In the genomic region with DNA sequence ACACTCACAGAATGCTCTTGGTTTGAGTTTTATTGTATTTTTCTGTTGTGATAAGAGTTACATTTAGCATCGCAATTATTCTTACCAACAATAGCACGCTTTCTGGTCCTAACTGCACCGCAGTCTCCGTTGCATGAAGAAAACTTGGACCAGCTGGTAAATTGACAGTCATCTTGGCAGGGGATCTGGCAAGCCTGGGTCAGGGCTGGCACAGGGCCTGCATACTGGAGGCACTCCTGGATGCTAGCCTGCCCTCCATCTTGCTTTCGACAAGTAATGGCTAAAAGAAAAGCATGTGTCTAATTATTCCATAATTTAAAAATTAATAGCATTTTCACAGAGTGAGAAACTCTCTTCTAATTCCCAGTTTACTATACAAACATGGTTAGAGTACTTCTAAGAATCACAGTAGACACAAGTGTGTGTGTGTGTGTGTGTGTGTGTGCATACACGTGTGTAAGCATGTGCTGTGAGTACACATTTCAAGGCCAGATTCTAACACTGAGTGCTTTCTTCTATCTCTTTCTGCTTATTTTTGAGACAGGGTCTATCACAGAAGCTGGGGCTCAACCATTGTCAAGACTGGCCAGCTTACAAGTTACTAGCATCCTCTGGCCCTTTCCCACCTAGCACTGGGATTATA, we compare ENCODE assay signal across 8 mouse cellular contexts.
DNase-seq lines count a peak whose midpoint lies in the region; ATAC-seq lines count a peak whose summit lies in the region.

No protein-coding gene starts in this region.

- 63% methylated on average over 6 of the region's 6 CpGs for WGBS in hindbrain, embryonic 13.5 days
- 92% methylated on average over 6 of the region's 6 CpGs for WGBS in hindbrain, embryonic 10.5 days

- H3K27ac ChIP-seq in hindbrain, embryonic 13.5 days = peak overlapping the region; percentile 37; the same call in 1 of the 2 replicates
- no peak overlapping the region for H3K27ac ChIP-seq in hindbrain, embryonic 10.5 days

- ATAC-seq in hindbrain, embryonic 13.5 days (ENCODE audit: low FRiP score) = peak; percentile 91

- H3K27me3 ChIP-seq in hindbrain, embryonic 13.5 days = no peaks in the 10 kb centered on the region
- H3K27me3 ChIP-seq in hindbrain, embryonic 10.5 days (ENCODE audit: insufficient read depth, poor library complexity, severe bottlenecking) = no peaks in the 10 kb centered on the region

- H3K4me1 ChIP-seq in hindbrain, embryonic 13.5 days (replicated peaks) = no peaks in the 10 kb centered on the region
- no peaks in the 10 kb centered on the region for H3K4me1 ChIP-seq in hindbrain, embryonic 10.5 days (replicated peaks)

- DNase-seq in hindbrain, embryonic 10.5 days (ENCODE audit: low spot score) = no peak
- DNase-seq in cerebellum, adult 11-12 months = peak; percentile 83
- peak; percentile 64 to 77 for DNase-seq in heart, postnatal 14 days
- DNase-seq in layer of hippocampus, postnatal 36 days = peak; percentile 72 to 73
- peak; percentile 45 for DNase-seq in ovary, postnatal 36 days (ENCODE audit: low spot score)
- no peak for DNase-seq in testis, postnatal 14 days (ENCODE audit: low spot score)
- no peak for DNase-seq in embryo, embryonic 10 days (ENCODE audit: low spot score)

- H3K4me2 ChIP-seq in hindbrain, embryonic 13.5 days = no peak overlapping the region

- intact Hi-C loops in heart, postnatal 14 days (cut with DNase I) = no loop called here

- H3K4me3 ChIP-seq in hindbrain, embryonic 13.5 days = no peak overlapping the region
- H3K4me3 ChIP-seq in hindbrain, embryonic 10.5 days = no peak overlapping the region

- no peaks in the 10 kb centered on the region for H3K9me3 ChIP-seq in hindbrain, embryonic 13.5 days
- H3K9me3 ChIP-seq in hindbrain, embryonic 10.5 days = no peaks in the 10 kb centered on the region

- H3K36me3 ChIP-seq in hindbrain, embryonic 13.5 days = peaks cover 8% of the 10 kb centered on the region
- H3K36me3 ChIP-seq in hindbrain, embryonic 10.5 days = 0 out of 2 replicates have a peak, but pooled peaks cover 6% of the 10 kb centered on the region

- H3K9ac ChIP-seq in hindbrain, embryonic 13.5 days = no peak overlapping the region

Comparison
In these comparisons a context has a peak if more than half of its experiments do, and no peak if none do; other contexts are left out.
1. DNase-seq: peak in cerebellum, adult 11-12 months (single experiment), heart, postnatal 14 days (2 of 2), layer of hippocampus, postnatal 36 days (2 of 2) and ovary, postnatal 36 days (single experiment); none in hindbrain, embryonic 10.5 days (single experiment), testis, postnatal 14 days (single experiment) and embryo, embryonic 10 days (single experiment).